Mouse (Mus musculus) erythroblast, adult 5-6 weeks (primary cell): ENCODE results near the gene Insm1. TPM values are rescaled to one million over a fixed set of nuclear protein-coding genes. Genes with fewer than 3 reads are reported as not detected.

ENCODE experiments used
- ATAC-seq: replicated peaks from 2 replicates; pipeline ENCODE4 v1.8.0; 2016; ENCODE audit warnings: moderate number of reproducible peaks, mild to moderate bottlenecking, moderate TSS enrichment, inconsistent platforms; ENCODE audit not compliant: poor library complexity, low FRiP score, severe bottlenecking
- total RNA-seq, 2 experiments: library from RNA; stranded (forward) in 1 of 2; stranded (reverse) in 1 of 2; fragments of 150-400 nt in 1 of 2; fragments of 200-764, 138-1000 nt in 1 of 2; gene quantifications; 2 replicates each; pipeline versions ENCODE4 v1.2.3 to v1.2.4; 2015 to 2017; ENCODE audit warnings: low replicate concordance in 2 of 2

The Insm1 gene
- not detected in 2 replicates for total RNA-seq (2015; ENCODE audit: low replicate concordance)
- total RNA-seq (2017; ENCODE audit: low replicate concordance) = not detected in 2 replicates

GRCm38 (mm10) chr2:146221076-146221928 is at the start of gene Insm1:
TSS of gene Insm1 (plus strand) at chr2:146221921.
- no peak for ATAC-seq

GRCm38 (mm10) chr2:146172106-146172505 is 49.6 kb upstream of the Insm1 start:
- no peak for ATAC-seq

- ATAC-seq = no peak
Measured at GRCm38 (mm10) chr2:146174173-146174572, 47.5 kb upstream of the Insm1 start.

GRCm38 (mm10) chr2:146178718-146179117 is 43.0 kb upstream of the Insm1 start:
- no peak for ATAC-seq

GRCm38 (mm10) chr2:146183830-146184793 is 37.6 kb upstream of the Insm1 start:
- ATAC-seq = no peak

GRCm38 (mm10) chr2:146196126-146196525 is 25.6 kb upstream of the Insm1 start:
- no peak for ATAC-seq

GRCm38 (mm10) chr2:146197947-146198346 is 23.8 kb upstream of the Insm1 start:
- ATAC-seq = no peak

GRCm38 (mm10) chr2:146210968-146211367 is 10.8 kb upstream of the Insm1 start:
- no peak for ATAC-seq

- ATAC-seq = no peak
Measured at GRCm38 (mm10) chr2:146214715-146215114, 7.0 kb upstream of the Insm1 start.

- no peak for ATAC-seq
Measured at GRCm38 (mm10) chr2:146216111-146217064, 5.3 kb upstream of the Insm1 start.

- no peak for ATAC-seq
Measured at GRCm38 (mm10) chr2:146217227-146217980, 4.3 kb upstream of the Insm1 start.

GRCm38 (mm10) chr2:146218161-146218691 is 3.5 kb upstream of the Insm1 start:
- no peak for ATAC-seq

GRCm38 (mm10) chr2:146218881-146219535 is 2.7 kb upstream of the Insm1 start:
- no peak for ATAC-seq

- ATAC-seq = no peak
Measured at GRCm38 (mm10) chr2:146219791-146220190, 1.9 kb upstream of the Insm1 start.

GRCm38 (mm10) chr2:146220591-146221075 is 1.1 kb upstream of the Insm1 start:
- no peak for ATAC-seq

GRCm38 (mm10) chr2:146221929-146222278 is 183 bp downstream of the Insm1 start:
- ATAC-seq = no peak

GRCm38 (mm10) chr2:146222279-146223175 is 806 bp downstream of the Insm1 start:
- no peak for ATAC-seq
